Mouse (Mus musculus) cerebellum, postnatal 10 days (tissue): ENCODE data around the gene Pla2g4d.

Experiments used
- DNase-seq, 2 experiments: peaks; one replicate each; pipeline ENCODE4 v3.0.0; 2021; ENCODE audit warnings: mixed read lengths in 2 of 2

Gene Pla2g4d

DNA sequence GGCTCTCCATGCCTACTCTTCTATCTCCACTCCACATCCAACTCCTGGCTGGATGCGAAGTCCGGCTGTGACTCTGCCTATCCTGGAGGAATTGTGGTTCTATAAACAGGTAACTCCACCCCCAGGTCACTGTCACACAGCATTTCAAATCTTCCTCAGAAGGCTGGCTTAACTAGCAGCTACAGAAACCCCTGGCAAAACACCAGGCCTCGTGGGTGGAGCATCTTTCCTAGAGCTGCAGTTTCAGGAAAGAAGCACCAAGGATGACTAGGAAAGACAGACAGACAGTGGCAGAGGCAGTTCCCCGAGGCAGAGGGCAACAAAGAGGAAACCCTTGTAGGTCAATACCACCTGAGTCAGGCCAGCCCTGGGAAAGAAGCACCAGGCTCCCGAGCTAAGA is at the start of gene Pla2g4d:
Gene Pla2g4d, minus strand, starts transcription at position 203 of the 400 bp plus-strand sequence.
- peak; percentile 28 to 40 for DNase-seq

DNA sequence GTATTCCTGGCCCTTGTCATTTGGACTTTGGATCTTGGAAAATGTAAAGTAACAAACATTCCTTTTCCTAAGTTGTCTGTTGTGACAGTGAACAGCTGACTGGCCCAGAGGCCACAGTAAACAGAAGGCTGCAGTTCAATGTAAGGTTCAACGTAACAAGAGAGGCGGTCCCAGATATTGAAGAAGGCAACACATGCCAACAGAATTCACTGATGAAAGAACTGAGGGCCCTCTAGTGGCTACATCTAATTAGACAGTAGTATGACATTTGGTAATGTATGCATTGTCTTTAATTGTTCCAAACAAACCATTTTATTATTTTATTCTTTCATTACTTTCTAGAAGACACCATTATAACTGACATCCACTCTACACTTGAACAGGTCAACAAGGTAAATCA is 48.9 kb upstream of the Pla2g4d start:
- peak in 1 of 2 experiments; percentile 33 for DNase-seq

DNA sequence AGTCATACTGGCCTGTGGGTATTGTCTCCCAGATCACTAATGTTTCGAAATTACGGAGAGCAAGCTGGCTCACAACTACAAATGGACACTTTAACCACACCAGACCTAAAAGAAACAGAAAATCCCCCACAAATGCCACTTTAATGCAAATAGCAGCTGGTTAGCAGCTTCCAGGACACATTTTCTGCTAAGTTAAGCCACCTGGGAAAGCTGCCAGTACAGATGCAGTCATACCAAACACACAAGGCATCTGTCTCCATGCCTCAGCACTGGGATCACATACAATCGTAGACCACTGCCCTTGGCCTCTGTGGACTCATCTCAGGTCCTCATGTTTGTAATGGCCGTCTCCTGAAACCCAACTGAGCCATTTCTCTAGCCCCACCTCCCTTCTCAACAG is 42.6 kb upstream of the Pla2g4d start:
- no peak for DNase-seq

DNA sequence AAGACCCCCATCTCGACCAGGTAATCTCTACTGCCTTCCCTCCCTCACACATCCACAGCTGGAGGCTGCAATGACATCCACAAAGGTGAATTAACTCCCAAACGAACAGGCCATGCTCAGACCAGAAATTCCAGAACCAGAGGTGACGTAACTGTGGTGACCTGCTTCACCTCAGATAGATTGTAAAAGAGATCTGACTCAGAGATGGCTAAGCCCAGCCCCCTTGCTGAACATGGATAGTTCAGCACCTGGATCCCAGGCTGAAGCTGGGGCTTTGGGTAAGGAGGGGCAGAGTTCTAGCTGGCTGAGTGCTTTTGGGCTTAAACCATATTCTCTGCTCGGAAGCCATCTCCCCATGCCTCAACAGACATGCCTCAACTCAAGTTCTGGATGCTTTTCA is 26.1 kb upstream of the Pla2g4d start:
- DNase-seq = no peak

DNA sequence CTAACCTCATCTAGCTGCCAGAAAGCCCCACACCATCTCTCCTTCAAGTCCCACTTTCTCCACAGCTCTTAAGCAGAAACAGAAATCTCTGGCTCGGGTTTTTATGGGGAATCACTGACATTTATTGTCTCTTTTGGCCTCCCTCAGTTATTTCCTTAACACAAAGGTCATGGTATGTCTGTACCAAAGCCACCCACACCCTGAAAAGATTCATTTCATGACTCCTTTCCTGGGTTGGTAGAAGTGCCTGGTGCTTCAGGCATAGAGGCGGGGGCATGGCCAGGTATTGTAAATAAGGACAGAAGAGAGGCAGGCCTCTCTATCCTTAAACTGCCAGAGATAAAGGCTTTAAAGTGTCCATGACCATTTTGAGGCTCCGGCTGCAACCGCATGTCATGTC is 25.5 kb upstream of the Pla2g4d start:
- no peak for DNase-seq

DNA sequence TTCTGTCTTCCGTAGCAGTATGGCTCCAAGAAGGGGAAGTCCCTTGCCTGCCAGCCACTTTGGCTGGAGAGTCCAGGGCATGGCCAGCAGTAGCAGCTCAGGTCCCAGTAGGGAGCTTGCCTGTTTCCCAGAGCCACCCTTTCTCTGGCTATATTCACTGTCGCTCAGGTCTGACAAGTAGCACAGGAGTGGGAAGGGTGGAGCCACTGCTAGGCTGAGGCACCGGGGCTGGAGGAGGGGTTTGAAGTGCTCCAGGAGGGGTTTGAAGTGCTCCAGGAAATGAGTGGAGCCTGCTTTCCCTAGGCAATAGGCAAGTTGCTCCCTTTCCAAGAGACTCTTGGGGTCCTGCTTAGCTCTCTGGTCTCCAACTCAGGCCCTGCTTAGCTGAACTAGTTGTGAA is 25.0 kb upstream of the Pla2g4d start, which contains the start of gene Pla2g4f:
Gene Pla2g4f, minus strand, starts transcription at position 190 of the 400 bp plus-strand sequence.
- DNase-seq = peak in 1 of 2 experiments; percentile 10

DNA sequence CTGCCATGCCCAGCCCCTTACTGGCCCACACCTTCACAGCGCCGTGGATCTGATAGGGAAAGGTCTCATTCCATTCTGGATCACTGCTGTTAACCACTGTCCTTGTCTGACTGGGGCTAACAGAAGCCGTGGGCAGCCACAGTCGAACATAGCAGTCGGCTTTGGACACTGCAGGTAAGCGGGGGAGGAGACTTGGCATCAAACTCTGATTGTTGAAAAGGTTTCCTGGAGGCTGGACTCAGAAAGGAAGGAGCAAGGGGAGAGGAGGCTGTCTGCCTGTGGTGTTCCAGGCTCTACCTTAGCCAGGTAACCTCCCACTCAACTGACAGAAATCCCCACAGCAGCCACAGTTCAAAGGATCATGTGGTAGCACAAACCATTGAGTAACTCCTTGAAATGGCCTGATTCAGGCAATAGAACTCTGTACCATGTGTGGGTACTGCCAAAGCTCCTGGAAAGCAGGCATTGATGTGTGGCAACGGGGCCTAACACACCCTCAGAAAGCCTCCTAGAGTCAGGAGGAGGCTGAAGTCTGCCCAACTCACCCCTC is 23.4 kb upstream of the Pla2g4d start:
- DNase-seq = no peak

DNA sequence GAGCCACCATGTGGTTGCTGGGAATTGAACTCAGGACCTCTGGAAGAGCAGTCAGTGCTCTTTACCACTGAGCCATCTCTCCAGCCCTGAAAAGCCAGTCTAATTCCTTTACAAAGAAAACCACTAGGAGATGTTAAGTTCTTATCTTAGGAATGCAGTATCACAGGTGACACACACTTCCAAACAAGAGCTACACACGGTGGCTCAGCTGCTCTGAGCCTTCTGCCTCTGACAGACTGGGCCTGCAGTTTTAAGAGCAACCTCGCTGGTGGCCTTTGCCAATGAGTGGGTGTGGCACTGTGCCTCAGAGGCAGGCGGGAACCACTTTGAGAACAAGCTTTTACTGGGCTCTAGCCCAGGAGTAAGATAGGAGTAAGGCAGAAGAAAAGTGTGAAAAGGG is 15.1 kb upstream of the Pla2g4d start:
- no peak for DNase-seq

DNA sequence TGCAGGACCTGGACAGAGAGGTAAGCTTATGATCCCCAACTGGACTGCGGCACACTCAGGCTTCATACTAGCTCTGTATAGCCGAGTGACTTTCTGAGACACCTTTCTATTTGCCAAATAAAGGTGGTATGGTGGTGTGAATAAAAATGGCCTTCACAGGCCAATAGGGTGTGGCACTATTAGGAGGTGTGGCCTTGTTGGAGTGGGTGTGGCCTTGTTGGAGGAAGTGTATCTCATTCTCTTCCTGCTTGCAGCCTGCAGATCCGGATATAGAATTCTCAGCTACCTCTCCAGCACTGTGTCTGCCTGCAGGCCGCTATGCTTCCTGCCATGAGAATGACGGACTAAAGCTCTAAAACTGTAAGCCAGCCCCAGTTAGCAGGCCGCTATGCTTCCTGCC is 12.1 kb upstream of the Pla2g4d start:
- DNase-seq = no peak

DNA sequence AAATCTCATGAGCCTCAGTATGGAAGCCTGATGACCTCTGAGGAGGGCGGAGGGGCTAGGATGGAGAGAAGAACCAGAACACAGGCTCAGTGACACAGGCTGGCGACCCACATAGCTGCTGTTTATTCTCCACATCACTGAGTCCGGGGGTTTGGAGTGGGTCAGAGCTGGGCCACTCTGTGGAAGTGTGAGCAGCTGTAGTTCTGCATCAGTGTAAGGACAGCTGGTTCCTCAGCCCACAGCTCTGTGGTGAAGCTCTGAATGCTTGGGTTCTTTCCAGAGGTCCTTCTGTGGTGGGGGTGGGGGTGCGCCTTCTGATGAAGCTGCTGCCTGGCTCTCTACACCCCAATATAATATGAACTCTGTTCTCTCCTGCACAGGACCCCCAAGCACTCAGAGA is 10.9 kb upstream of the Pla2g4d start:
- no peak for DNase-seq

DNA sequence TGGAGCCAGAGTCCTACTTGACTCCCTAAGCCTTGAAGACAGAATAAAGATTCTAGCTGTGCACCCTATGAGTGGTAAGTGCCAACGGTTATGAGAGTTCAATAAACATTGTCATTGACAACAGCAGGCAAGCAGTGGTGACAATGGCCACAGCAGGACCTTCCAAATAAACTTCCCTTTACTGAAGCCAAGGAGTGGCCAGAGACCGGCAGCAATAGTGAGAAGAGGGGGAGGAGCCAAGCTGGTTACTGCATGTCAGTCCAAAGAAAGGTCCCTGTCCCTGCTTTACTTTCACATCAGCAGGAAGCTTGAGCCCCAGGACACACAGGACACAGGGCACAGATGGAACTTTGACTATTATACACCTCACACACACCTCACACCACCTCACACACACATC is 7.2 kb upstream of the Pla2g4d start:
- DNase-seq = no peak

DNA sequence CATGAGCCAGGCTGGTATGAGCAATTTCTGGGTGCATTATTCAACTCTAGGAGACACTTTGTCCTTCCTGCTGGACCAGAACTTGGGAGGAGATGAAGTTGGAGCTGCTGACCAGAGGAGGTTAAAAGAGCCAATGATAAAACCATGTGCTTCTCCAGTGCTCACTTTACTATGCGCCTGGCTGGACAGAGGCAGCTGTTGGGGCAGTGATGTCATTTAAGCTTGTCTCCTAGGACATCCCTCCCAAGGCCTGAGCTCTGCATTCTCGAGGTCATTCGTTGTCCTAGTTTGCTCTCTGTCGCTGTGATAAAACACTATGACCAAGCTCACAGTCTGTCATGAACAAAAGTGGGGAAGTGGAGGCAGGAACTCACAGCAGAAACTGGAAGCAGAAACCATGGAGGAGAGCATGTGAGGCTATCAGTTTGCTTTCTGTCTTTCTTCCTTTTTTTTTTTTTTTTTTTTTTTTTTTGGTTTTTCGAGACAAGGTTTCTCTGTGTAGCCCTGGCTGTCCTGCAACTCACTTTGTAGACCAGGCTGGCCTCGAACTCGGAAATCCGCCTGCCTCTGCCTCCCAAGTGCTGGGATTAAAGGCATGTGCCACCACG is 2.6 kb upstream of the Pla2g4d start:
- DNase-seq = no peak

DNA sequence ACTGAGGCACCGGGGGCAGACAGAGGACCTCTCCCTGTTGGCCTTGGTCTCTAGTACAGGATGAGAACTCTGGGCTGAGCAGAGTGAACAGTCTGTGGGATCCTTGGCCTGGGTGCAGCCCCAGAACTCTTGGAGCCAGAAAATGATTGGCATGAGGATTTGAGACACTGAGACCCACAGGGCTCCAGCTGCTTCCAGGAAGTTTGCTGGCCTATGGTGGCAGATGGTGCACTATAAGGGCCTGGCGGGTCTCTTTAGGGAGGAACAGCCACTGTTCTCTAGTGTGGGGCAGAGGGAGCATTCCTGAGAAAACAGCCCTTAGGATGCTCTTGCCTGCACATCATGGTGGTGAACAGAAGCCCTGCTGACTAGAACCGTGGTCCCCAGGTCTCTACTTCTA is 596 bp downstream of the Pla2g4d start:
- peak; percentile 46 to 66 for DNase-seq

DNA sequence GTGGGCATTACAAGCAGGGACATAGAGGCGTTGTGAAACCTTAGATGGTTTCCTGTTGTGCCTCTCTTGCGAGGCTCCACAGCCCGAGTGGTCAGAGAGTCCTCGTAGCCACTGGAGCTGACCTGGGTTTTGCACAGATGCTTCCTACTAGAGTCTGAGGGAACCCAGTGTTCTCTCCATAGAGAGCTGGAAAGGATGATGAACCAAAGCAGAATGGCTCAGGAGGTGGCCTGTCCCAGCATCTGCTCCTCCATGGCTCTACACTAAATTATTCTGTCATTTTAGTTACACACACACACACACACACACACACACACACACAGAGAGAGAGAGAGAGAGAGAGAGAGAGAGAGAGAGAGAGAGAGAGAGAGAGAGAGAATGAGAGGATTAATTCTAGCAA is 3.4 kb downstream of the Pla2g4d start:
- DNase-seq = peak; percentile 46 to 60

DNA sequence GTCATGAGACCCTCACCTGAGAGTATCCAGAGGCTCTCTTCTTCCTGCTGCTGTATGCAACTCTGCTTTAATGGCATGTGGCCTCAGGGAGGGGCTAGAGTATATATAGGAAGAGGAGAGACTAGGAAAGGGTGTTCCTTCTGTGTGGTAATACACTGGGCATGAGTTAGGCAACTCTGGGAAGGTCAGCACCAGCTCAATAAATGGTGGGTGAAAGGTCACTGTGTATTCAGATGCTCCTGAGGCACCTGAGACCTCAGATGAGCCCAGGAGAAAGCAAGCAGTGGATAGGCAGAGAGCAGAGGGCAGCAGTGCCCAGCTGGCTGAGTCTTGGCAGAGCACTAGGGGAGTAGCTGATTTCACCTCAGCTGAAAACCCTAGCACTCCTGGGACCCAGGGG is 4.3 kb downstream of the Pla2g4d start:
- no peak for DNase-seq

DNA sequence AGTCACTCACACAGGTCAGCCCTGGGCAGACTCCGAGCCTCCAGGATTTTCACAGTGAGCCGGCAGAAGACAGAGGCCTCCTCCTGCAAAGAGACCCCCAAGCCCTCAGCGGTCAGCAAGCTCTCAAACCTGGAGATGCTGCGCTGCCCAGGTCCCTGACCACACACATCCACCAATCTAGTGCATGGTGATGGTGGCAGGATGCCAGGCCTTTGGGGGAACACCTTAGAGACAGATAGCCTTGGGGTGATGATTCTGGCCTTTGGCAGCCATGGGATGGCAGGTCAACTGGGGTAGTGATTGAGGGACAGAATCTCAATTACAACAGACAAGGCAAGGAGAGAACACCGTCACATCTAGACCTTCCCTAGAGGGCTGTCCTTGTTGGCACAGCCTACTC is 4.9 kb downstream of the Pla2g4d start:
- DNase-seq = no peak

DNA sequence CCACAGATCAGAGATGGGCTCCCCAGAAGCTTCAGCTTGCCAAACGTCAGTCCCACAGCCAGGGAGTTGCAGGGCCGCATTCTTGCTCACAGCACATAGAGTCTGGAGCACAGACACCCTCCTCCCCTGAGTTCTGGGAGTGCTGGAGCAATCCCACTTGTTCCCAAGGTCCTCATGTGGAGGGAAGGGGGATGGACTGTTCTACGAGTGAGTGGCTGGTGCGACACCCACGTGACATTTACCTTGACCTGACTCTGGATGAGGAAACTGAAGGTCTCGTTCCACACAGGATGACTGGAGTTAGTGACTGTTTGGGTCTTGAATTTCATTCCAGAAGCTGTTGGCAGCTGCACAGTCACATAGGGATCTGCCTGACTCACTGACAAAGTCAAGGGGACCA is 5.4 kb downstream of the Pla2g4d start:
- DNase-seq = no peak

DNA sequence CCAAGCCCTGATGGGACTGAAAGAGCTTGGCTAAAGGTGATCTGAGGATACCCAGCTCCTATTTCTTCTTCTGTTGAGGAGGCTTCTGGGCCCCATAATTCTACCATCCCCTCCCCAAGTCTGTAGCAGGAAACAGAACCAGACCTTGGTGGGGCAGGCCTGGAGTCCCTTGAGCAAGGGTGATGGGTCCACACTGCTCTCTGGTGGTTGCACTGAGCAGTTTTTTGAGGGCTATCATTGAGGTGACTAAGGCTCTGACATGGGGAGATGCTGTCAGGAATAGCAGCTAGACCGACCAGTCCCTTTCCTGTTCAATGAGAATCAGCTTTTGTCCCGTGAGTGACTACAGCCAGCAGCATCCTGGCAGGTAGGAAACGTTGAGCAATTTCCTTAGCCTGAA is 7.8 kb downstream of the Pla2g4d start:
- DNase-seq = no peak

DNA sequence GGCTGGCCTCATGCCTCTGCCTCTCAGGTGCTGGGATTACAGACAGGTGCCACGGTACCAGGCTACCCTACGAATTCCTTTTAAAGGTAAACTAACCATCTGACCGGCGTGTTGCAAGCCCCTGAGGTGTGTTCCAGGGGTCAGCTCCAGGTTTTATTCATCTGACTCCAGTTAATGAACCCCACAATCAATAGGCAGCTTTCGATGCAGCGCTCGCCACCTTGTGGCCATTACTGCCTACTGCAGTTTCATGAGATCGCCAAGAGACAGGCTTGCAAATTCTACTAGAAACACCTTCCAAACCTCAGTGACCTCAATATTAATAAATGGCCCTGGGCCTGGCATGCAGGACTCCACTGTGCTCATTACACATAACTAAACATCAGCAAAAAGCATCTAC is 9.0 kb downstream of the Pla2g4d start:
- peak; percentile 79 to 85 for DNase-seq

DNA sequence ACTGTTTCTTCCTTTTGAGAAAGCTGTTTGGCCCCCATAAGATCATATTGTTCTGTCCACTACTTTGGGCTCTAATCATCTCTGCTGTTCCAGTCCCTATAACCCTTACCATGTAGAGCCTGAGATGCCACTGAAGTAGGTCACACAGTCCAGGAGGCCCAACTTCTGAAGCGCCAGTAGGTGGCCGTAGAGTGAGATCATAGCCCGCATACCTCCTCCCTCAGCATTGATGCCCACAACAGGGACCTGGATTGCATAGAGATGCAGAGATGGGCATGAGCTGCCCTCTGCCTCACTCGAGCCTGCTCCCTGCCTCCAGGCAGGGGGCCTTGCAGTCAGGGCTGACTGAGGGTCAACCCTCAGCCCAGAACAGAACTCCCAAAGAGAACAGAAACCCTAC is 12.0 kb downstream of the Pla2g4d start:
- no peak for DNase-seq

DNA sequence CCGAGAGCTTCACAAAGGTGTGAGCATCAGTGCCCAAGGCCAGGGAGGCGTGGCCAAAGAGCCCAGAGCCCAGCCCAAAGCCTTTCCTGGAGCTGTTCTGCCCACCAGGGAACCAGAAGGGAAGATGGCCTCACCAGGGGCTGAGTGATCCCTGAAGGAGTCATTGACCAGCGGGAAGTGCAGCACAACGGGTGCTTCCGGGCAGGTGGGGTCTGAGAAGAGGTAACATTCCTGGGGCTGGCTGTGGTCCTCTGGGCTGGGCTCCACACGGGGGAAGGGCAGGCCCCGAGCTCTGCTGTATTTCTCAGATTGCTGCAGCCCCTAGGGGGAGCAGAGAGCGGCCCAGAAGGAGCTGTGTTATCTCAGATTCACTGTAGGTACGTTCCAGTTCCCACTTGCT is 20.4 kb downstream of the Pla2g4d start:
- DNase-seq = peak; percentile 41

DNA sequence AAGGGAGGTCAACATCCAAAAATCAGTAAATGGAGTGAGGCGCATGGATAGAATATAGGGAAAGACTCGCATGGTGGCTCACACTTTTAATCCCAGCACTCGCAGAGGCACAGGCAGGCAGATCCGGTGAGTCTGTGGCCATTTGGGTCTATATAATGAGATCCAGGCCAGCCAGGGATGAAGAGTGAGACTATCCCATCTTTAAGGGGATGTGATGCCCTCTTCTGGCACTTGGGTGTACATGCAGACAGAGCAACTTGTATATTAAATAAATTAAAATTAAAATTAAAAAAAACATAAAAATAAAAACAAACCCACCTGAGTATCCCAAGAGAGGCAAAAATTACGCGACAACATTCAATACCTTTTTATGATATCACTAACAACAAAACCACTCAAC is 23.5 kb downstream of the Pla2g4d start:
- DNase-seq = peak; percentile 39 to 43

DNA sequence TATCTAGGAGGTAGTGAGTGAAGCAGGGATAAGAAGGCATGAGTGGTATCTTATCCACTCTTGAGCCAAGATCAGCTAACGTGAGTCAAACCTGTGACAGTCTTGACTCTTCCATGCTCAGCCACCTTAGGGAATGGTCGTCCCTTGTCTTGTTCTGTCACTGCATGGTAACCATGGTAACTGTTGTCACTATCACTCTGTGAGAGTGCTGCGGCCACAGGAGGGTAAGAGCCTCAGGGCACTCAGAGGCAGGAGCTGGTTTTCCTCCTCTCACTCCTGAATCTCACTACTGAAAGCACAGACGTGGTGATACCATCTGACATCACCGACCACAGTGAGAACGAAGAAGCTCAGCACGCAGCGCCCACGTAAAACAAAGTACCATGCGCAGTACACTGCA is 24.1 kb downstream of the Pla2g4d start:
- no peak for DNase-seq

DNA sequence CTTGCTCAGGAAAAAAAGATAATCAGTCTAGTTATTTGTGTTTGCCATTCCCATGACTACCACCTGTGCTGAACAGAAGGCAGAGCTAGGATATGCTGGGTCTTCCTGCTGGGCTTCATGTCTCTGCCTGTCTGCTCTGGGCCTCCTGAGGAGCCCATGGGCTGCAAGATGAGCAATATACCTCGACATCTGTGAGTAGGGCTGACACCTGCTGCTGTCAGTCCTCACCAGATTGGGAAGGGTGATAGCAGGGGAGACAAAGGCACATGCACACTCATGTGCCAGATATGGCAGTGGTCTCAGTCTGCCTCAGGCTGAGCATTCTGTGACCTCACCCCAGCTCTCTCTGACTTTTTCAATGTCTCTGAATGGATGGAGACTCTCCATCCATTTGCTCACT is 26.1 kb downstream of the Pla2g4d start:
- peak in 1 of 2 experiments; percentile 40 for DNase-seq

DNA sequence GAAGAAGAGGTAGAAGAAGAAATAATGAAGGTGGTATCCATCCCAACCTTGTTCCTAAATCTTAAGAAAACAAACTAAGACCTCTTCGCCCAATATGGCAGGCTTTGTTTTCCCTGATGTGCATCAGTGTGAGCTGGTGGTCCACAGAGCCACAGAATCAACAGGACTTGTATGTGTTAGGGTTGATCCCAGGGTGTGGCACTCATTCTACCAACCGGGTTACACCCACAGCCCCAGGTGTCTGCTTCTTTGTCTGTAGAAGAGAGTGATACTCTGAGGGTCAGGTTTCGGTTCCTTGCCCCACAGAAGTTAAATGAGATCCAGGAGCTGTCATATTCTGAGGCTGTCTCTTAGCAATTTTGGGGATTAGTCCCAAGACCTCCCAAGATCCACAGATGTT is 27.7 kb downstream of the Pla2g4d start:
- DNase-seq = no peak
